Mouse (Mus musculus) heart, adult 8-10 months (tissue): ENCODE results near the gene Prcd. TPM values are rescaled to one million over a fixed set of nuclear protein-coding genes. Genes with fewer than 3 reads are reported as not detected.
A peak's percentile ranks its signal among the peaks of the same experiment; 100 is the strongest.

Experiments used
- DNase-seq: peaks from one replicate; pipeline ENCODE4 v3.0.0; 2022; ENCODE audit warnings: low spot score
- total RNA-seq, 4 experiments: library from RNA; stranded (reverse); gene quantifications; 2 replicates each; pipeline ENCODE4 v1.2.4; 2022

Gene Prcd
- total RNA-seq, 4 experiments from 2014 or later = 1.4 to 2.0 (median 1.8) TPM

- no peak for DNase-seq
Observed at GRCm38 (mm10) chr11:116689622-116690021, 36.3 kb downstream of the Prcd start.

DNA sequence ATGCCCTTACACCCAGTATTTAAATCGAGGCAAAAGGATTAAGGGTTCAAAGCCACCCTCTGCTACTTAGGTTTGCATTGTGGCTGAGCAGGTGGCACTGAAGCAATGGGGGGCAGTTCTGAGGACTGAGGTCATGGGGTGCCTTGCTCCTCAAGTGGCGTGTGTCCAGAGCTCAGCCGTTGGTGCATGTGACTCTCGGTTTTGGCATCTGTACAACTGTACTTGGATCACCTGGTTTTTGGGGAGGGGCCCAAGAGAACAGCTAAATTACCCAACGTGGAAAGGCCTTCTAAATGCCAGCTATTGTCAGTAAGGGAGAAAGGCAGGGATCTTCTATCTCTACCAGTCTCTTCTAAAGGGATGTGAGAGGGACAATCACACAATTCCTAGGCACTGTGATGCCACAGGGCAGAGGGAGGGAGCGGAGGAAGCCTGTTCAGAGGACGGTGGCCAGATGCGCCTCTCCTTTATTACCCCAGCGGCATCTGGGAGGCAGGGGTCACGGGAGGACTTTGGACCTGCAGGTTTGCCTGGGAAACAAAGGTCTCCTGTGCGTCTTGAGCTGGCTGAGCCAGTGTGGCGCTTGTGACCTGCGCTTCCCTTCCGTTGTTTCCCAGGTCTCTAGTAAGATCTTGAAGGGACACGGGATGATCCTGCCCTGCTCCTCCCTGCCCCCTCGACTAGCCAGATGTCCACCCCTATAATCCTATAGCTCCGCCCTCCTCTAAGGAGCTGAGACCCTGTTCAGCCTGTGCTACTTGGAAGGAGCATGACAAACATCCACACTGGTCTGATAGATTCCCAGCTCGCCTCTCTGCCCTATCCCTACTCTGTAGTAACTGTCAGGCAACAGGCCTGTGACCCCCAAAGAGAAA, 37.6 kb downstream of the Prcd start:
- no peak for DNase-seq

GRCm38 (mm10) chr11:116693899-116694249, 40.5 kb downstream of the Prcd start:
- DNase-seq = no peak

DNA sequence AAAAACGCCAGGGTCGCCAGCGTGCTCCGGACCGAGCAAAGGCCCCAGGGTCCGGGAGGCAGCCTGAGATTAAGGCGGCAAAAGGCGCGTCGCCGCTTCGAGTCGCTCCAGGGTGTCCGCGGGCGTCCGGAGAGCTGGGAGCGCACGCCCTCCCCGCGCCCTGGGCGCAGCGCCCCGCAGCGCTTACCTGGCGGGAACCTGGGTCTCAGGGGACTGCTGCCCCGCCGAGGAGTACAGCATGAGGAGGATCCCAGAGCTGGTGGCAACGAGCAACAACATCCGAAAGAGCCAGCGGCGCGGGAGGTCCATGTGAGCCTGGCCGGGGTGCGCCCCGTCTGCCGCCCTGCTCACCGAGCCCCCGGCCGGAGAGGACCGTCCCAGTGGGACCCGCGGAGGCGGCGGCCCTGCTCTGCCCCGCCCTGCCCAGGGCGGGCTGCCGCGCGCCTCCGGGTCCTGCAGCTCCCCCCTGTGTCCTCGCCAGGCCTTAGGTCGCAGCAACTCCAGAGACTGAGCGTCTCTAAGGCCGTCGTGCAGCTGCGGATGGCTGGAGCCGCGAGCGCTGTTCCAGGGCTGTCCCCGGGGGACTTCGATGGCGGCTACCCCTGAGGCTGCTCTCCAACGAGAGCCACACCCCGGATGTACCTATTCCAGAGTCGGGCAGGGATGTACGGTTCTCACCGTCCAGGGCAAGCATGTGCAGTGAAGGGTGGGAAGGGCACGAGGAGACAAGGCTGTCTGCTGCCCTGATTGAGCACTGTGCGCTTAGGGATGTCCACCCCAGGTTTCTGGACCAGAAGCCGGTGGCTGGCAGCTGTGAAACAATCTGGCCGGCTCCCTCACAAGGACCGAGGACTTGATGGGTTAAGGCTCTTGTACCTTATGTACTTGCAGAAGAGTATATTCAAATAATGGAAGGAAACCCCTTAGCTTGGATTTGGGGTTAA, 41.2 kb downstream of the Prcd start:
- peak; percentile 46 for DNase-seq

DNA sequence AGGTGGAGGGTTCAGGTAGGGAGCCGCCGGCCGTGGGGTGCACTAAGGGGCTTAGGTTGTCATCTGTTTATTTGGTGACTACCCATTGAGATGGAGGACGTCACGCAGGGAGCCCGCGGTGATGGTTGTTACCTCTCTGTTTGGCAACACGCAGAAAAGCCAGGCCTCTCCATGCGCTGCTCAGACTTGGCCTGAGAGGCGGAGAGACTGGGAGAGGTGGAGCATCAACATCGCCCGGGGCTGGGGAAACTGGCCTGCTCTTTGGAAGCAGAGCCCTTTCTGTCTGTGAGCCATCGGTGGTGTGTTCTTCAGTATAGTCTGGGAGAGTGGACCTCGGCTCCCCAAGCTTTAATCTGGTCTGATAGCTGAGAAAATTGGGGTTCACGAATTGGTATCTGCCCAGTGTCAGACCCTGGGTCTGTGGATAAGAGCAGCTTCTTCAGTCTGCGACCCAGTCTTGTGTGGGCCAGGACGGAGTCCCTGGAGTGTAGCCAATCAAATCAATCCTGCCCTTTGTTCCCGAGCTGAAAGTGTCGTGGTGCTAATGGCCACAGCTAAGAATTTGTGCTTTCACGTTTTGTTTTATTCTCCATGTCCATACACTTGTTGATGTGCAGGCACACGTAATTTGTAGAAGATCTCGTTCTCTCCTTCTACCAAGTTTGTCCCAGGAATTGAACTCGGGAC, 42.0 kb downstream of the Prcd start:
- no peak for DNase-seq

GRCm38 (mm10) chr11:116696426-116696825, 43.1 kb downstream of the Prcd start:
- no peak for DNase-seq

GRCm38 (mm10) chr11:116697521-116697920, 44.2 kb downstream of the Prcd start:
- DNase-seq = no peak

- no peak for DNase-seq
Observed at GRCm38 (mm10) chr11:116701377-116701841, 48.1 kb downstream of the Prcd start.

DNA sequence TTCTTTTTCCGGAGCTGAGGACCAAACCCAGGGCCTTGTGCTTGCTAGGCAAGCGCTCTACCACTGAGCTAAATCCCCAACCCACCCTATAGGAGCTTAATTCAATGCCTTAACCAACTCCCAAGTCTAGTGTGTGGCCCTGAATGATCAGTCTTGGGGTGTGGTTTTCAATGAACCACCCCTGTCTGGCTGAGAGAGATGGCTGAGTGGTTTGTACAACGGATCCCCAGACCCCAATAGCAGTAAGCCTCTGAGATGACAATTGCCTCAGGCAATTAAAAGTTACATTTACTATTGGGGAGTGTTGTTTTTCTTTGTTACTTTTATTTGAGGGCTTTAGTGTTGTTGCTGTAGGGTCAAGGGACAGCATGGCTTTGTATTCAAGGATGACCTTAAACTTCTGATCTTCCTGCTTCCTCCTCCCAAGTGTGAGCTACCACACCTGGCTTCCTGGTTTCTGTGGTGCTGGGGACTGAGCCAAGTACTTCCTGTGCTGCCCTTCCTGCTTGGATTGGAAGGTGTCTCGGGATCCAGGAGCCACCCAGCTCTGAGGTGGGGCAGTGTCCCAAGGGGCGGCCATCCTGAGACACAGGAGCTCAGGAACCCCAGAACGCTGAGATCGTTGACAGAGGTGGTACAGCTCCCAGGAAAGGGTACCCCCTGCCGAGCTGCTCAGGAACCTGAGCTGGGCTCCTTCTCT, 51.2 kb downstream of the Prcd start:
- DNase-seq = peak; percentile 23

GRCm38 (mm10) chr11:116705204-116705608, 51.9 kb downstream of the Prcd start:
- DNase-seq = peak; percentile 31

- DNase-seq = no peak
Observed at GRCm38 (mm10) chr11:116706363-116706762, 53.0 kb downstream of the Prcd start.

GRCm38 (mm10) chr11:116710171-116710570, 56.8 kb downstream of the Prcd start:
- DNase-seq = no peak

- no peak for DNase-seq
Observed at GRCm38 (mm10) chr11:116710793-116711192, 57.5 kb downstream of the Prcd start.

GRCm38 (mm10) chr11:116714052-116714451, 60.7 kb downstream of the Prcd start:
- no peak for DNase-seq

Other genes with a start within 250 kb of the Prcd start
- 10 to 100 TPM in 2 of 4 experiments, 1 to 10 TPM in 2; 7.5 to 12.5 (median 9.4) TPM for gene Rnf157, start 240.5 kb upstream of the Prcd start, total RNA-seq
- 10 to 100 TPM; 28.2 to 36.0 (median 32.7) TPM for gene Ubald2, start 219.4 kb upstream of the Prcd start, total RNA-seq
- under 1 TPM in 1 of 4 experiments, not detected in 3; 0.03 TPM for gene Qrich2, start 187.3 kb upstream of the Prcd start, total RNA-seq
- gene Prpsap1, start 159.3 kb upstream of the Prcd start, total RNA-seq = 10 to 100 TPM; 24.5 to 29.9 (median 26.0) TPM
- gene Sphk1, start 122.6 kb upstream of the Prcd start, total RNA-seq = 1 to 10 TPM in 1 of 4 experiments, under 1 TPM in 3; 0.57 to 1.3 (median 0.98) TPM
- gene Ube2o, start 72.1 kb upstream of the Prcd start, total RNA-seq = 10 to 100 TPM; 27.4 to 33.1 (median 29.8) TPM
- not detected for gene Aanat, start 67.1 kb upstream of the Prcd start, total RNA-seq
- gene Rhbdf2, start 26.5 kb upstream of the Prcd start, total RNA-seq = 10 to 100 TPM in 3 of 4 experiments, 1 to 10 TPM in 1; 8.7 to 12.6 (median 10.6) TPM
- 10 to 100 TPM; 40.6 to 64.1 (median 43.0) TPM for gene Cygb, start 779 bp downstream of the Prcd start, total RNA-seq
- not detected for gene St6galnac1, start 122.0 kb downstream of the Prcd start, total RNA-seq
- gene Mxra7, start 174.5 kb downstream of the Prcd start, total RNA-seq = 10 to 100 TPM; 14.2 to 20.8 (median 18.2) TPM
- 10 to 100 TPM; 36.9 to 38.6 (median 38.1) TPM for gene Mettl23, start 189.7 kb downstream of the Prcd start, total RNA-seq
- 10 to 100 TPM; 28.5 to 39.4 (median 35.9) TPM for gene Jmjd6, start 189.9 kb downstream of the Prcd start, total RNA-seq
- gene Mfsd11, start 198.9 kb downstream of the Prcd start, total RNA-seq = 10 to 100 TPM; 27.3 to 33.6 (median 29.7) TPM
- gene Srsf2, start 199.6 kb downstream of the Prcd start, total RNA-seq = 100 to 1,000 TPM in 2 of 4 experiments, 10 to 100 TPM in 2; 85.5 to 126 (median 103) TPM